Mouse (Mus musculus) bone marrow macrophage, adult 2 months (primary cell): ENCODE data around the gene Retsat.

Experiments
- CTCF ChIP-seq: IDR thresholded peaks from 2 replicates; pipeline ENCODE4 v1.5.1; 2012; ENCODE audit warnings: low read depth, mild to moderate bottlenecking, low read length, moderate library complexity
- POLR2A ChIP-seq: IDR thresholded peaks from 2 replicates; pipeline ENCODE4 v1.6.1; 2012; ENCODE audit warnings: mild to moderate bottlenecking, low read depth, low read length, borderline replicate concordance

DNA sequence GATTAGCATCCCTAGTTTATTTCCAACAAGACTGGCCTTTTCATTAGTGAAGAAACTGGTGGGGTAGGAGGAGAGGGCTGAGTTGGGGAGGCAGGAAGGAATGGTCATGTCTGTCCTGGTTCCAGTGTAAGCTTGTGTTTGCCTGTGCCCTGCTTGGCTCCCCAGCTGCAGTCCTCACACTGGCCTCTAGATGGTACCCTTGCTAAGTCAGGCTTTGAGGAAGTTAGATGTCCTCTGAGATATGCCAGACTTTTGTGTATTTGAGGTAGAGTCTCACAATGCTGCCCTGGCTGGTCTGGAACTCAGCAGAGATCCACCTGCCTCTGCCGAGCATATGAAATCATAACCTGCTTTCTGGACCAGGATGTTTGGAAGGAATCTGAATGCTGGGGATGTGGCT is 3.5 kb downstream of the Retsat start:
- TF ChIP-seq POLR2A, result no peak
- 0 out of 2 replicates have a peak, but pooled peaks have one; percentile 12 for TF ChIP-seq CTCF
